Mouse (Mus musculus): ENCODE results near the gene Taf6. TPM values are rescaled to one million over a fixed set of nuclear protein-coding genes. Genes with fewer than 3 reads are reported as not detected.

Taf6 gene
- total and polyA plus RNA-seq, 3 experiments = 60.2 to 61.5 (median 60.9) TPM

GRCm38 (mm10) chr5:138132425-138133064 lies 54.7 kb downstream of the Taf6 start:
- dilution Hi-C loops (cut with MboI; ENCODE audit: extremely low pct_ligation_motif_present, extremely low pct_unique_long_range_greater_than_20kb, low sequenced_read_pairs) (no loop called here), in situ Hi-C loops (cut with MboI; ENCODE audit: low pct_ligation_motif_present, low pct_unique_long_range_greater_than_20kb, low sequenced_read_pairs) (no loop called here)
- H3K4me2 ChIP-seq (ENCODE audit: insufficient read depth, low read depth, poor library complexity, severe bottlenecking) = no peak overlapping the region
- no peak overlapping the region for H3K4me3 ChIP-seq (replicated peaks in 1 of 3; ENCODE audit: low read depth in 2 of 3, low read length in 2 of 3, poor library complexity in 1 of 3)
- peaks cover 42 to 62% of the 10 kb centered on the region in 2 experiments for H3K36me3 ChIP-seq (replicated peaks in 1 of 2; ENCODE audit: control insufficient read depth in 1 of 2, insufficient read depth in 1 of 2, low read length in 1 of 2)
- no peak for DNase-seq (ENCODE audit: extremely low read depth)
- H3K27ac ChIP-seq (ENCODE audit: insufficient read depth, low read depth) = no peak overlapping the region
- H3K4me1 ChIP-seq (ENCODE audit: control insufficient read depth in 1 of 2, insufficient read depth in 2 of 2) = no peaks in the 10 kb centered on the region
- H3K79me2 ChIP-seq (replicated peaks; ENCODE audit: control insufficient read depth, extremely low read depth, insufficient read depth, poor library complexity, severe bottlenecking) = no peaks in the 10 kb centered on the region
- no peaks in the 10 kb centered on the region for H3K9me3 ChIP-seq (replicated peaks; ENCODE audit: low read length)
- H3K9ac ChIP-seq (ENCODE audit: insufficient read depth, low read depth) = no peak overlapping the region
- no peak for TF ChIP-seq SMC3 (IDR thresholded peaks at IDR 0.05; ENCODE audit: low read depth, low read length)
- no peak for TF ChIP-seq MEF2A (IDR thresholded peaks at IDR 0.05; ENCODE audit: borderline replicate concordance, low read depth, low read length)
- no peak for TF ChIP-seq ZMIZ1 (IDR thresholded peaks at IDR 0.05; ENCODE audit: low read depth, low read length)
- TF ChIP-seq ZKSCAN1 (IDR thresholded peaks at IDR 0.05; ENCODE audit: borderline replicate concordance, low read depth, low read length) = no peak
- no peak for TF ChIP-seq UBTF (IDR thresholded peaks at IDR 0.05; ENCODE audit: low read depth, low read length)
- no peak for TF ChIP-seq CHD2 (IDR thresholded peaks at IDR 0.05; ENCODE audit: low read length)
- no peak for TF ChIP-seq NELFE (IDR thresholded peaks at IDR 0.05; ENCODE audit: low read depth, low read length)
- no peak for TF ChIP-seq RAD21 (IDR thresholded peaks at IDR 0.05; ENCODE audit: low read depth, low read length)
- no peak for TF ChIP-seq CTCF (conservative IDR thresholded peaks at IDR 0.05 in 1 of 2, IDR thresholded peaks at IDR 0.05 in 1 of 2; ENCODE audit: low read depth in 2 of 2, low read length in 2 of 2)
- no peak for TF ChIP-seq MAZ (IDR thresholded peaks at IDR 0.05; ENCODE audit: low read depth, low read length)
- no peak for TF ChIP-seq ZC3H11A (IDR thresholded peaks at IDR 0.05; ENCODE audit: low read depth, low read length)
- TF ChIP-seq PAX5 (IDR thresholded peaks at IDR 0.05; ENCODE audit: low read length) = no peak
- TF ChIP-seq SIN3A (IDR thresholded peaks at IDR 0.05; ENCODE audit: low read length) = no peak
- TF ChIP-seq HCFC1 (IDR thresholded peaks at IDR 0.05; ENCODE audit: low read depth, low read length) = no peak
- TF ChIP-seq KAT2A (IDR thresholded peaks at IDR 0.05; ENCODE audit: insufficient replicate concordance, low read length) = no peak
- H3K27me3 ChIP-seq (replicated peaks) = no peaks in the 10 kb centered on the region

Other genes with a start within 250 kb of the Taf6 start
Only the 20 nearest of the 21 such genes appear.
- gene Azgp1, start 205.9 kb downstream of the Taf6 start, total RNA-seq (2012; rRNA removed) = not detected in 2 replicates
- gene Azgp1, start 205.9 kb downstream of the Taf6 start, total RNA-seq (2014; rRNA removed) = not detected in 2 replicates
- gene Azgp1, start 205.9 kb downstream of the Taf6 start, polyA plus RNA-seq (2012; ENCODE audit: insufficient read length, low read depth) = not detected in 2 replicates
- not detected in 2 replicates for gene Smok3a, start 166.2 kb downstream of the Taf6 start, total RNA-seq (2012; rRNA removed)
- not detected in 2 replicates for gene Smok3a, start 166.2 kb downstream of the Taf6 start, total RNA-seq (2014; rRNA removed)
- not detected in 2 replicates for gene Smok3a, start 166.2 kb downstream of the Taf6 start, polyA plus RNA-seq (2012; ENCODE audit: insufficient read length, low read depth)
- not detected in 2 replicates for gene Smok3b, start 166.0 kb downstream of the Taf6 start, total RNA-seq (2012; rRNA removed)
- gene Smok3b, start 166.0 kb downstream of the Taf6 start, total RNA-seq (2014; rRNA removed) = not detected in 2 replicates
- not detected in 2 replicates for gene Smok3b, start 166.0 kb downstream of the Taf6 start, polyA plus RNA-seq (2012; ENCODE audit: insufficient read length, low read depth)
- gene Smok3c, start 134.3 kb downstream of the Taf6 start, total RNA-seq (2012; rRNA removed) = not detected in 2 replicates
- gene Smok3c, start 134.3 kb downstream of the Taf6 start, total RNA-seq (2014; rRNA removed) = not detected in 2 replicates
- not detected in 2 replicates for gene Smok3c, start 134.3 kb downstream of the Taf6 start, polyA plus RNA-seq (2012; ENCODE audit: insufficient read length, low read depth)
- gene Zkscan1, start 102.4 kb downstream of the Taf6 start, total RNA-seq (2012; rRNA removed) = 9.5 and 10.5 TPM in 2 replicates
- gene Zkscan1, start 102.4 kb downstream of the Taf6 start, total RNA-seq (2014; rRNA removed) = 10.7 and 12.0 TPM in 2 replicates
- gene Zkscan1, start 102.4 kb downstream of the Taf6 start, polyA plus RNA-seq (2012; ENCODE audit: insufficient read length, low read depth) = 8.9 and 9.2 TPM in 2 replicates
- 9.0 and 10.8 TPM in 2 replicates for gene Zscan21, start 70.5 kb downstream of the Taf6 start, total RNA-seq (2012; rRNA removed)
- 9.0 and 9.6 TPM in 2 replicates for gene Zscan21, start 70.5 kb downstream of the Taf6 start, total RNA-seq (2014; rRNA removed)
- gene Zscan21, start 70.5 kb downstream of the Taf6 start, polyA plus RNA-seq (2012; ENCODE audit: insufficient read length, low read depth) = 12.1 and 13.6 TPM in 2 replicates
- 5.2 and 5.8 TPM in 2 replicates for gene Zfp113, start 31.7 kb downstream of the Taf6 start, total RNA-seq (2012; rRNA removed)
- gene Zfp113, start 31.7 kb downstream of the Taf6 start, total RNA-seq (2014; rRNA removed) = 5.5 and 7.0 TPM in 2 replicates
- gene Zfp113, start 31.7 kb downstream of the Taf6 start, polyA plus RNA-seq (2012; ENCODE audit: insufficient read length, low read depth) = 4.1 and 4.4 TPM in 2 replicates
- 78.4 and 80.6 TPM in 2 replicates for gene Cops6, start 26.4 kb downstream of the Taf6 start, total RNA-seq (2012; rRNA removed)
- gene Cops6, start 26.4 kb downstream of the Taf6 start, total RNA-seq (2014; rRNA removed) = 86.4 and 88.4 TPM in 2 replicates
- 205 and 210 TPM in 2 replicates for gene Cops6, start 26.4 kb downstream of the Taf6 start, polyA plus RNA-seq (2012; ENCODE audit: insufficient read length, low read depth)
- gene Ap4m1, start 15.4 kb downstream of the Taf6 start, total RNA-seq (2012; rRNA removed) = 16.7 and 17.4 TPM in 2 replicates
- gene Ap4m1, start 15.4 kb downstream of the Taf6 start, total RNA-seq (2014; rRNA removed) = 20.4 and 21.5 TPM in 2 replicates
- 26.3 and 27.5 TPM in 2 replicates for gene Ap4m1, start 15.4 kb downstream of the Taf6 start, polyA plus RNA-seq (2012; ENCODE audit: insufficient read length, low read depth)
- gene Mcm7, start 15.0 kb downstream of the Taf6 start, total RNA-seq (2012; rRNA removed) = 146 and 193 TPM in 2 replicates
- 206 and 209 TPM in 2 replicates for gene Mcm7, start 15.0 kb downstream of the Taf6 start, total RNA-seq (2014; rRNA removed)
- gene Mcm7, start 15.0 kb downstream of the Taf6 start, polyA plus RNA-seq (2012; ENCODE audit: insufficient read length, low read depth) = 267 and 277 TPM in 2 replicates
- 19.2 and 22.5 TPM in 2 replicates for gene Cnpy4, start within 50 bp of the Taf6 start, total RNA-seq (2012; rRNA removed)
- 21.6 and 26.7 TPM in 2 replicates for gene Cnpy4, start within 50 bp of the Taf6 start, total RNA-seq (2014; rRNA removed)
- 24.9 and 31.0 TPM in 2 replicates for gene Cnpy4, start within 50 bp of the Taf6 start, polyA plus RNA-seq (2012; ENCODE audit: insufficient read length, low read depth)
- gene Mblac1, start 6.9 kb upstream of the Taf6 start, total RNA-seq (2012; rRNA removed) = 0.84 and 1.4 TPM in 2 replicates
- gene Mblac1, start 6.9 kb upstream of the Taf6 start, total RNA-seq (2014; rRNA removed) = 0.17 TPM in 1 of 2 replicates, not detected in the other
- gene Mblac1, start 6.9 kb upstream of the Taf6 start, polyA plus RNA-seq (2012; ENCODE audit: insufficient read length, low read depth) = 0.31 and 0.41 TPM in 2 replicates
- gene Nxpe5, start 38.4 kb upstream of the Taf6 start, total RNA-seq (2012; rRNA removed) = not detected in 2 replicates
- gene Nxpe5, start 38.4 kb upstream of the Taf6 start, total RNA-seq (2014; rRNA removed) = not detected in 2 replicates
- gene Nxpe5, start 38.4 kb upstream of the Taf6 start, polyA plus RNA-seq (2012; ENCODE audit: insufficient read length, low read depth) = not detected in 2 replicates
- gene Lamtor4, start 68.0 kb upstream of the Taf6 start, total RNA-seq (2012; rRNA removed) = 42.0 and 44.0 TPM in 2 replicates
- 40.1 and 40.3 TPM in 2 replicates for gene Lamtor4, start 68.0 kb upstream of the Taf6 start, total RNA-seq (2014; rRNA removed)
- 24.5 and 35.5 TPM in 2 replicates for gene Lamtor4, start 68.0 kb upstream of the Taf6 start, polyA plus RNA-seq (2012; ENCODE audit: insufficient read length, low read depth)
- gene BC037034, start 76.6 kb upstream of the Taf6 start, total RNA-seq (2012; rRNA removed) = 11.2 and 15.9 TPM in 2 replicates
- gene BC037034, start 76.6 kb upstream of the Taf6 start, total RNA-seq (2014; rRNA removed) = 4.4 and 4.5 TPM in 2 replicates
- 15.4 and 15.6 TPM in 2 replicates for gene BC037034, start 76.6 kb upstream of the Taf6 start, polyA plus RNA-seq (2012; ENCODE audit: insufficient read length, low read depth)
- 0.21 and 0.25 TPM in 2 replicates for gene Gal3st4, start 85.4 kb upstream of the Taf6 start, total RNA-seq (2012; rRNA removed)
- not detected in 2 replicates for gene Gal3st4, start 85.4 kb upstream of the Taf6 start, total RNA-seq (2014; rRNA removed)
- not detected in 2 replicates for gene Gal3st4, start 85.4 kb upstream of the Taf6 start, polyA plus RNA-seq (2012; ENCODE audit: insufficient read length, low read depth)
- not detected in 2 replicates for gene Gm43720, start 92.5 kb upstream of the Taf6 start, total RNA-seq (2012; rRNA removed)
- gene Gm43720, start 92.5 kb upstream of the Taf6 start, total RNA-seq (2014; rRNA removed) = not detected in 2 replicates
- not detected in 2 replicates for gene Gm43720, start 92.5 kb upstream of the Taf6 start, polyA plus RNA-seq (2012; ENCODE audit: insufficient read length, low read depth)
- not detected in 2 replicates for gene Gpc2, start 92.6 kb upstream of the Taf6 start, total RNA-seq (2012; rRNA removed)
- gene Gpc2, start 92.6 kb upstream of the Taf6 start, total RNA-seq (2014; rRNA removed) = not detected in 2 replicates
- gene Gpc2, start 92.6 kb upstream of the Taf6 start, polyA plus RNA-seq (2012; ENCODE audit: insufficient read length, low read depth) = not detected in 2 replicates
- gene Stag3, start 92.8 kb upstream of the Taf6 start, total RNA-seq (2012; rRNA removed) = not detected in 2 replicates
- not detected in 2 replicates for gene Stag3, start 92.8 kb upstream of the Taf6 start, total RNA-seq (2014; rRNA removed)
- gene Stag3, start 92.8 kb upstream of the Taf6 start, polyA plus RNA-seq (2012; ENCODE audit: insufficient read length, low read depth) = not detected in 2 replicates
- gene Pvrig, start 154.5 kb upstream of the Taf6 start, total RNA-seq (2012; rRNA removed) = 0.21 TPM in 1 of 2 replicates, not detected in the other
- 0.23 and 0.87 TPM in 2 replicates for gene Pvrig, start 154.5 kb upstream of the Taf6 start, total RNA-seq (2014; rRNA removed)
- 0.45 and 0.50 TPM in 2 replicates for gene Pvrig, start 154.5 kb upstream of the Taf6 start, polyA plus RNA-seq (2012; ENCODE audit: insufficient read length, low read depth)